Mouse (Mus musculus) right cerebral cortex, postnatal 36 days (tissue): Measurements from ENCODE around the gene Tgds.
A peak's percentile ranks its signal among the peaks of the same experiment; 100 is the strongest.
"Not testable (repeated sequence)": the region's sequence is repeated elsewhere in the genome, so short reads cannot be mapped to it uniquely, and the experiment has no call there.

Experiments
- DNase-seq, 2 experiments: peaks; one replicate each; pipeline ENCODE4 v3.0.0; 2022; ENCODE audit warnings: low spot score in 2 of 2, mixed read lengths in 1 of 2

Tgds gene

DNA sequence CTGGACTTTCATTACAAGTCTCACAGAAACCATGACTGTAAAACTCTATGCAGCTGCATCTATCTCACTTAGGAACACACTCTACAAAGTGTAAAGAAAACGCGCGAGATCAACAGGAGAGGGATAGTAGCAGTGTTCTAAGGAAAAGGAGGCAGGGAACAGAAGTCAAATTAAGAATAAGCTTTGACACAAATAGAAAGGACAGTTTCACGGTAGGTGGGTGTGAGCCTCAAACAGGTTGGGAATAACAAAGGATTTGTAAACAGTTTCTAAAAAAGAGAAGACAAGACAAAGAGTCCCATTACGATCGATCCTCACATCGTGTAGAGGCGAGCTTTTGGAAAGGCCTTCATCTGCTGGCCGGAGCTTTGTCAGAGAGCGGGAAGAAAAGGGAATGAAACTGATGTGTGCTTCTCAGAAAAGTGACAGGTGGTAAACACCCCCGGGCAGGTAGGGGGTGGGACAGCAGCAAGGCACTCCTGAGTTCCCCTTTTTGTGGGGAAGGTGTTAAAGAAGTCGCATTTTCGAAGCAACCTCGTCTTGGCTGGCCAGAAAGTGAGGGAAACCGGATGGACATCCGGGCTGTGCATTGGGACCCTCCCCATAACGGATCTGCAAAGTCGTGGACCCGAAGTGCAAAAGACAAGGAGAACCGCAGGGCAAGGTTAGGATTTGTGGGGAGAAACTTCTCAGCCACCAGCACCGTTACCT, 469 bp downstream of the Tgds start:
- no peak for DNase-seq

DNA sequence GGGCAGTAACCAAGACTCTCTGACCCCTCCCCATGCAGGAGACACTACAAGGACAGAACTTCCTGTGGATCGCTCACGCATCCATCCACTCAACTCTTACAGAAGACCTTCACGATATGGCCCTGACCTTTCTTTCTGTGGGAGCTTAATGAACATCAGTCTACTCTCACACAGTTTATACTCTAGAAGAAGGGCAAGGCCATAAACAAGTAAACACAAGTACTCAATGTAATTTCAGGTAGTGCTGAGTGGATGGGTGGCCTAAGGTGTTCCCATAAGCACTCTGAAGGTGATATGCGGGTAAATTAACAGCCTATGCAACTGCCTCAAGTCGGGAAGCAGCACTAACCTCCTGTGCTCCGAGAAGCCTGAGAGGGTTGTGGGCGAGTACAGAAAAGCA, 1.1 kb downstream of the Tgds start:
- no peak for DNase-seq

DNA sequence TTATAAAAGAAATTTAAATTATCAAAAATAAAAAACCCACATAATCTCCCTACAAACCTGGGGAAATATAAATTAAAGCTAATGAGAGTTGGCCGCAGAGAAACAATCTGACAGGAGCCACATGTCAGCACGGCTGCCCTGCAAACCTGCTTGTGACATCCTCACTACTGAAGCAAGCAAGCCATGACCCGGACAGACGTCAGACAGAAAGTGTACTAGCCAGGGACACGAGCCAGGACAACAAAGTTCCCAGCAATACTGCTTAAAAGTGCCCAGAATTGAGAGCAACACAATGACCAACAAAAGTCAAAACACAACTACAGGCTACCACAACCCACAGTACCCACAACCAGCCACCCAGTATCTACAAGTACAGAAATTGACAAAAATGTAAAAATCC, 6.3 kb downstream of the Tgds start:
- no peak for DNase-seq

DNA sequence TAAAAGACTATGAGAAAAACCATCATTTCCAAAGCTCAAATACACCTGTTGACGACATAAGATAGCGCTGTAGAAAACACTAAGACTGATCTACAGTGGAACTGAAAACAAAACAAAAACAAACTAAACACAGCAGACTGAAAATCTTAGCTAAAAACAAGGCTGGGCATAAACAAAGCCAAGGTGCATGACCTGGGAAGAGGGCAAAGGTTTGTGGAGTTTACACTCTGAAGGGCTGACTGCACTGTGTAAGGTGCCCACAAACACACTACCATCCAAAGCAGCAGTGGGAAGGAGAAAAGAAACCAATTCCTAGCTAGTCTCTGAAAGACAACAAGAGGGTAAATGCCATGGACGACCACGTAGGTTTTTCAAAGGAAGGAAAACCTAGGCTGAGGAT, 7.8 kb downstream of the Tgds start:
- no peak for DNase-seq

DNA sequence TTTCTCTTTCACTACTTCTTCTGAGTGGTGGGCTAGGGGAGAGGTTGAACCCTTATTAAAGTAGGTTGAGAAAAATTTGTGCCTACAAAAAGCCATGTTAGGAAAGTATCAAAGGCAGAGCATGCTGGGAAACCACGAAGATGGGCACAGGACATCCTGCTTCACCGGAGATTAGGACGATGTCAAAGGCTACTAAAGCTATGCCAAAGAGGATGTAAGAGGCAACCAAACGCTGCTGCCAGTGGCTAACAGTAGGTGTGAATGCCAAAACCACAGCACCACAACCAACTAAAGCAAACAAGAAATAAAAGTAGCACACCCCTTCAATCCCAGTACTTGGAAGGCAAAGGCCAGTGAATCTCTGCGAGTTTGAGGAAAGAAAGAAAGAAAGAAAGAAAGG, 8.4 kb downstream of the Tgds start:
- no peak for DNase-seq

DNA sequence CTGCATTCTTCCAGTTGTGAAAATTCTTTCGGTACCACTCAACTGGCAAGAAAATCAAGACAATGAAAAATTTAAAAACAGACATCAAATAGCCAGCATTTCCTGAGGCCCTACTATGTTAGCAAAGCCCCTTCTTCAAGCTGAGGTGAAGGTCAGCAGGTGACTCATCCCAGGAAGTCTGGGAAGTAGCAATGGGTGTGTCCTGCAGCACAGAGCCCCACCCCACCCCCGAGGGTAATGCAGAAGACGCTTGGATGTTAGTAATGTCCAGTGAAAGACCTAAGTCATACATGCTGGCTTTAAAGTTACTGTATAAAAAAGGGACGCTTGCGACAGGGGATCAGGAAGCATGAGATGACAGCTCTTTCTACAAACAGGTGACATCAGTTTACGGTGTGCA, 19.4 kb downstream of the Tgds start:
- DNase-seq, result no peak

DNA sequence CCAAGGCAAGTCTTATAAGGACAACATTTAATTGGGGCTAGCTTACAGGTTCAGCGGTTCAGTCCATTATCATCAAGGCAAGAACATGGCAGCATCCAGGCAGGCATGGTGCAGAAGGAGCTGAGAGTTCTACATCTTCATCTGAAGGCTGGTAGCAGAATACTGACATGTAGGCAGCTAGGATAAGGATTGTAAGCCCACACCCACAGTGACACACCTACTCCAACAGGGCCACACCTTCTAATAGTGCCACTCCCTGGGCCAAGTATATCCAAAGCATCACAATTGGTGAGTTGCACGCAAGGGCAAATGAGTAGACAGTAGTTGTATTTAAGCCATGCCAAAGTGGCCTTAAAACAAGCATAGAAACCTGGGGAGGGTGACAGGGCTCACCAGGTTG, 25.1 kb downstream of the Tgds start:
- not testable (repeated sequence) for DNase-seq

- DNase-seq, result no peak
These were observed 31.1 kb downstream of the Tgds start for GRCm38 (mm10) chr14:118101227-118101990.

DNA sequence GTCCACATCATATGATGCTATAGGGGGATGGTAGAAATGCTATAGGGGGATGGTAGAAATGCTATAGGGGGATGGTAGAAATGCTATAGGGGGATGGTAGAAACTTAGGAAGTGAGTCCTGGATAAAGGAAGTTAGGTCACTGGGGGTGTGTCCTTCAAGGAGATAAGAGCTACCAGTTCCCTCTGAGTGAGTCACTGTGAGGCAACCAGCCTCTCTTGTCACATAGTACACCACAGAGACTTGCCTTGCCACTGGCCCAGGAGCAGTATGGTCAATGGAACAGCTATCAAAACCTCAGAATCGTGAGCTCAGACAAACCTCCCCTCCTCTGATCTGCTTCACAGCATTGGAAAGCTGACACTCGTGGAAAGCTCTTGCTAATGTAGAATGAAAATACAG, 34.3 kb downstream of the Tgds start:
- DNase-seq, result no peak

DNA sequence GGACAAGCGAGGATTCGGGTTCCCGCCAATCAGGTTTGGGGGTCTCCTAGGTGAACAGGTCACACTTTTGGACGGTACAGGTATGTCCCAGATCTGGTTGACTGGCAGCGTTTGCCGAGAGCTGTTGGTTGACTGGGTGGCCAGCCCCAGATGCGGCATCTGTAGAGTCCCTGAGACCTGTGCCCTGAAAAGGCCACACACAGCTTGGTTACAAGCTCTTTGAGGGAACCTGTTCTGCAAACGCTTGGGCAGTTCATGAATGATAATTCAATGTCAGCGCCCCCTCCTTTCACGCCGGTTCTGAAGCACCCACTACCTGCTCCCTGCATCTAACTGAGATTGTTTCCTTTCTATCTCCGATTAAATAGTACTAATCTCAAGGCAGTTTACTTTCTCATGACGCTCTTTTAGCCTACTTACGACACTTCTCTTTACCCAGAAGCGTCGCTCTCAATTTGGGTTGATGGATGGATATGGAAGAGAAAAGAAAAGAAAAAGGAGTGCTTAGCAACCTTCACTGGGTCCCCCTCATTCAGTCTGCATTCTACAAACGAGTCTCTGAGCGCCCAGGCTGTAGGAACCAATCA, 42.7 kb downstream of the Tgds start:
- peak in 1 of 2 experiments; percentile 23 for DNase-seq

GRCm38 (mm10) chr14:118089215-118089805, 43.2 kb downstream of the Tgds start:
- DNase-seq, result peak; percentile 81 to 83

DNA sequence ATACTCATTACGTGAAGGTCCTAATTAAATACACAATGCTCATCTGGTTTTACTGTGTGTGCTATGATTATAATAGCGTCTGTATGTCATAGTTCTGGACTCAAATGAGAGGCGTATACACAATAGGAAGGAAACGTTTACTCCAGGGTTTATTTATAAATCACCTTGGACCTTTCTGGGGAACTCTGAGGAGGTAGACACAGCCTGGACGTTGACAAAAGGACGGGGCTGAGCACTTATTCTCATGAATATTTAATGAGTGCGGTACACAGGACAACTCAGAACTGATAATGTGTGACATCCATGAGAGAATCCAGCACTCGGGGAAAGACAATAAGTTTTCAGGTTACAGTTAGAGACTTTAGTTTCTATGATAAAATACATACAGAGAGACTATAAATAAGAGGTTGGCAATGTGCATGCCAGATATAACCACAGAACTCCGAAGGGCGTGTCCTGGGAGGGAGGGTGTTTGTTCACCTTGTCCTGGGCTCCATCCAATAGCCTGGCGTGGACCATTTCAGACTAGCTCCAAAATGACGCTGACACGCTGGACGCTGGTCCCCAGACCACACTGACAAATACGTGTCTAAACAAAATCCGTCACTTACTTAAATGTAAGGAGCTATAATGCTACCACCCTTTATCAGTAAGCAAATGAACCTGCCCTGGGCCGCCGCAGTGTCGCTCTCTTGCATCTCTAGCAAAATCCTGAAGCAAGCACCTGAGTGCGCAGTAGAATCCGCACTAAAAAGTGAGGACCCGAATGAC, 43.9 kb downstream of the Tgds start:
- DNase-seq, result no peak

DNA sequence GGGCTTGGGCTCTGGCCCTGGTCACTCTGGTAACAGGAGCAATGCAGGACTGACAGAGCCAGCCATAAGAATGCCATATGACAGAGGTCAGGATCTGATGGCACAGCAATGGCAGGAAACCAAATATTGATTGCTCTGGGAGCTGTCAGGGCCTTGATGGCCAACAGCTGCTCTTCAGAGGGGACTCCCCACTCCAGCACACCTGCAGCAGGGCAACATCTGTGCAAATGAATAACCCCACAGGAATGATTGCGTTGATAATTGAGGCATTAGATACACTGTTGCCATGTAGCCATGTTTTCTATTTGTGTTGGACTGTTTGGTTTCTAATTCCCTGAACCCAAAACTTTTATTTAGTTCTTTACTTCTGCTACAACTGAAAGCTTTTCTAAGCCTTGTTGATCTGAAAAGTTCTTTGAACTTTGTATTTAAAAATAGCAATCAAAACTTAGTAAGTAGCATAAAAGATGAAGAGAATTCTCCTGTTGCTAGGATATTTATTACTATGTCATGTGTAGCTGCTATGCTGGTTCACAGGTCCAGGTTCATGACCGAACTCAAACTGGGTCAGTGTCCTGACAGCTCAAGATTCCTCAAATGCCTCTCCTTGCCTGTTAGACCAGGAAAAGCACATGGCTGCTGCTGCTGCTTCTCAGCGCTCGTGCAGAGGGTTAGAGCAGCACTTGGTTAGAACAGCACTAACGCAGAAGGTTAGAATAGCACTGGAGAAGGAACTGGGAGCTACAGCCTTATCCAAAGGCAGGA, 46.1 kb downstream of the Tgds start:
- DNase-seq, result no peak

DNA sequence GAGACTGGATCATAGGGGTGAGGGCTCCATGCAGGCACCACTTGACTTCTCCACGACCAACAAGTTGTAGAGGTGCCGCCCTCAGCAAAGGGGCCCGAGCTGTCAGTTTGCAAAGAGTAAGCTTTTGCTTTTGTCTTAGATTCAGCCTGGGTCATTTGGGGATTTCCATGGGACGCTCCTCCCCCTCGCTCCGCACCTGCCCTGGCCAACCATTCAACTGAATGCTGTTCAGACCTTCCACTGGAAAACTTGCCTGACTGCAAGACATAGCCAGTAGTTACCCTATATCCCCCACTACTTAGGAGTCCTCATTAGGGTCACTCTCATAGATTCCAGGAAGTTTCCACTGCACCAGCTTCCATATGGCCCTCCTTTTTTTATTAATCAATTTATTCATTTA, 48.7 kb downstream of the Tgds start:
- no peak for DNase-seq

DNA sequence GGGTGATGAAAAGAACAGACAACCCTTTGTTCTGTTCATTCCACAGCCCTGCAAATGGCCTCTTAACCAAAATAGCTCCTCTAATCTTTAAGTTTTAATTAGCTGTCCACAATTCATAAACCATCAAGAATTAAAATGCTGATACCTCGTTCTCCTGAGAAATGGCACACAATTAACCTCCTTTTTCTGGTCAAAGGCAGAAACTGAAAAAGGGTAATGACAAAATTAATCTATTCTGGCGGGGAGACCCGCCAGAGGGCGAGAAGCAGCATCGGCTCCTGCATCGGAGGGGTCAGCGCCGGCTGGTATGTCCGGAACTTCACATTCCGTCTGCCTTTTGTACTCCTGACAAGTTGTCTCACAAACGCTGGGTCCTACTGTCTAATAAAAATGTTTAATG, 51.9 kb downstream of the Tgds start:
- DNase-seq, result no peak

DNA sequence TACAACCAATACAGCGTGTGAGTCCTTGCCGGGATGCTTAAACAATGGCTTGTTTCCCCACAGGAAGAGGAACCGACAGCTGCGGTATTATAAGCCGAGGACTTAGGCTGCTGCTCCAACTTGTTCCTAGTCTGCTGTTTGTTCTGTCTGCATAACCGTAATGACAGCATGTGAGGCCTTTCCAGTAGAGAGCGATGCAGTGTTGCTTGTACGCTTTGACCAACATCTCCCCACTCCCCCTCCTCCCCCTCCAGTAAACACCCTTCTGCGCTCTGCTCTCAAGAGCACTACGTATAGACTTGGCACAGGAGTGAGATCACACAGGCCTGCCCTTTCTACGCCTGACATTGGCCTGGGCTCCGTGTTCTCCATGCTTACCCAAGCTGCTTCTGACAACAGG, 62.5 kb downstream of the Tgds start:
- no peak for DNase-seq

DNA sequence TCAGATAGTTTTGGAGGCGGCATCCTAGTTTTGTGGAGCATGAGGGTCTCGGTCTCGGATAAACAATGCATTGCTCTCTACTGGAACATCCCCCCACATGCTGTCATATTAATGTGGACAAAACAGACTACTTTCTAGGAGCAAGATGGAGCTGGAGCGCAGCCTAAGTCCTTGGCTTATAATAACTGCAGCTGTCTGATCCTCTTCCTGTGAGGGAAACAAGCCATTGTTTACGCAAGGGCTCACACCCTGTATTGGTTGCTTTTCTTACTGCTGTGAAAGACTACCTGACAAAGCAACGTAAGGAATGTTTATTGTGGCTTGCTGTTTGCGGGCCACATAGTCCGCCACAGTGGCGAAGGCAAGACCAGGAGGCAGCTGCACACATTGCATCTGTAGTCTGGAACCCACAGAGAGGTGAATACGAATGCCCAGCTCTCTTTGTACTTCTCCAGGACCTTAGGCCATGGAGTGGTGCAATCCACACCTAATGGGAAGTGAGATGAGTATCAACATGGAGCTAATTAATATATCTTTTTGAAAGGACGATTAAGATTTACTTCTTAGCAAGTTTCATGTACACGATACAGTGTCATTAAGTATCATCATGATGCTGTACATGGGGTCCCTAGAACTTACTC, 63.0 kb downstream of the Tgds start:
- no peak for DNase-seq
